Mouse (Mus musculus) neural tube, embryonic 15.5 days (tissue): ENCODE data around the gene Slc25a17. TPM values are rescaled to one million over a fixed set of nuclear protein-coding genes. Genes with fewer than 3 reads are reported as not detected.

Experiments used
- ATAC-seq: fragments of 200-750 bp; cut with Nextera tagmentation; 2 replicates; pipeline ENCODE4 v1.8.0; 2017; ENCODE audit warnings: mild to moderate bottlenecking, moderate TSS enrichment, moderate library complexity; ENCODE audit not compliant: low FRiP score
- H3K27ac ChIP-seq: fragments of 300-500 bp; sonication (generic); replicated peaks from 2 replicates; pipeline ENCODE4 v1.5.1; 2015; ENCODE audit warnings: mild to moderate bottlenecking, inconsistent platforms
- H3K27me3 ChIP-seq: fragments of 300-500 bp; sonication (generic); replicated peaks from 2 replicates; pipeline ENCODE4 v1.6.1; 2015; ENCODE audit warnings: inconsistent platforms
- H3K36me3 ChIP-seq: fragments of 300-500 bp; sonication (generic); 2 replicates; pipeline ENCODE4 v1.6.1; 2015; ENCODE audit warnings: inconsistent platforms
- H3K4me1 ChIP-seq: fragments of 300-500 bp; sonication (generic); 2 replicates; pipeline ENCODE4 v1.6.1; 2015; ENCODE audit warnings: inconsistent platforms
- H3K4me2 ChIP-seq: fragments of 300-500 bp; sonication (generic); 2 replicates; pipeline ENCODE4 v1.6.1; 2015; ENCODE audit warnings: inconsistent platforms, mild to moderate bottlenecking, moderate library complexity
- H3K4me3 ChIP-seq: fragments of 300-500 bp; sonication (generic); replicated peaks from 2 replicates; pipeline ENCODE4 v1.5.1; 2015; ENCODE audit warnings: mild to moderate bottlenecking, inconsistent platforms
- H3K9ac ChIP-seq: fragments of 300-500 bp; sonication (generic); replicated peaks from 2 replicates; pipeline ENCODE4 v1.6.1; 2015; ENCODE audit warnings: mild to moderate bottlenecking, inconsistent platforms
- H3K9me3 ChIP-seq: fragments of 300-500 bp; sonication (generic); replicated peaks from 2 replicates; pipeline ENCODE4 v1.6.1; 2016; ENCODE audit warnings: inconsistent platforms
- WGBS: fragments of 180-500 bp; shearing (Covaris S2); methylation state at CpG from one replicate; pipeline ENCODE4 v1.1.7; 2015; ENCODE audit warnings: mixed read lengths; 5-methylcytosine and 5-hydroxymethylcytosine counted together
- polyA plus RNA-seq: library from polyadenylated mRNA; unstranded; fragments of >200 nt; fragmentation: Nextera tagmentation; extraction: Ambion mirVana; gene quantifications from 2 replicates; pipeline ENCODE4 v1.2.1, GENCODE M21; 2015

Gene Slc25a17
- 129 and 134 TPM in 2 replicates for polyA plus RNA-seq

GRCm38 (mm10) chr15:81360345-81361021 lies at the start of gene Slc25a17:
Gene Slc25a17 (minus strand): TSS chr15:81360812.
- peak within 1 kb of the TSS; percentile 85 for H3K4me2 ChIP-seq
- H3K27ac ChIP-seq, result peak within 1 kb of the TSS; percentile 76
- peak; percentile 98 for ATAC-seq
- peak within 1 kb of the TSS; percentile 62 for H3K9ac ChIP-seq
- H3K4me3 ChIP-seq, result peak within 1 kb of the TSS; percentile 67
- no peaks in the 10 kb centered on the region for H3K9me3 ChIP-seq
- no peaks in the 10 kb centered on the region for H3K27me3 ChIP-seq
- H3K36me3 ChIP-seq, result peaks cover 22% of the 10 kb centered on the region
- under 1% methylated on average over 30 of the region's 30 CpGs for WGBS
- peaks cover 36% of the 10 kb centered on the region for H3K4me1 ChIP-seq

- no peaks in the 10 kb centered on the region for H3K9me3 ChIP-seq
- no peak for ATAC-seq
- no peak within 1 kb of the TSS for H3K9ac ChIP-seq
- 100% methylated on average over 1 of the region's 1 CpGs for WGBS
- H3K27me3 ChIP-seq, result no peaks in the 10 kb centered on the region
- H3K27ac ChIP-seq, result no peak within 1 kb of the TSS
- H3K4me2 ChIP-seq, result no peak within 1 kb of the TSS
- no peaks in the 10 kb centered on the region for H3K36me3 ChIP-seq
- H3K4me3 ChIP-seq, result no peak within 1 kb of the TSS
- no peaks in the 10 kb centered on the region for H3K4me1 ChIP-seq
Measured at GRCm38 (mm10) chr15:81408199-81408598, 47.6 kb upstream of the Slc25a17 start, which contains the start of gene Dnajb7. Gene Dnajb7 (minus strand): TSS chr15:81408299.

GRCm38 (mm10) chr15:81405008-81405407 lies 44.4 kb upstream of the Slc25a17 start:
- no peak overlapping the region for H3K9ac ChIP-seq
- WGBS, result 83% methylated on average over 3 of the region's 3 CpGs
- peaks cover 11% of the 10 kb centered on the region for H3K4me1 ChIP-seq
- no peaks in the 10 kb centered on the region for H3K27me3 ChIP-seq
- no peaks in the 10 kb centered on the region for H3K9me3 ChIP-seq
- no peaks in the 10 kb centered on the region for H3K36me3 ChIP-seq
- H3K27ac ChIP-seq, result no peak overlapping the region
- no peak overlapping the region for H3K4me3 ChIP-seq
- ATAC-seq, result no peak
- no peak overlapping the region for H3K4me2 ChIP-seq

- peak; percentile 99 for ATAC-seq
- Histone ChIP-seq H3K36me3 (no peaks in the 10 kb centered on the region), H3K4me3 (peak within 1 kb of the TSS; percentile 98), H3K27ac (peak within 1 kb of the TSS; percentile 98), H3K4me1 (peaks cover 31% of the 10 kb centered on the region), H3K4me2 (peak within 1 kb of the TSS; percentile 74), H3K9me3 (no peaks in the 10 kb centered on the region), H3K9ac (peak within 1 kb of the TSS; percentile 90), H3K27me3 (no peaks in the 10 kb centered on the region)
- WGBS, result under 1% methylated on average over 50 of the region's 50 CpGs
Measured at GRCm38 (mm10) chr15:81399638-81400315, 39.2 kb upstream of the Slc25a17 start, which contains the start of the genes St13 and Xpnpep3. Gene St13 (minus strand): TSS chr15:81400077. Gene Xpnpep3 (plus strand): TSS chr15:81400138.

- H3K4me1 ChIP-seq, result peaks cover 31% of the 10 kb centered on the region
- ATAC-seq, result peak; percentile 79
- no peaks in the 10 kb centered on the region for H3K9me3 ChIP-seq
- H3K27me3 ChIP-seq, result no peaks in the 10 kb centered on the region
- WGBS, result under 1% methylated on average over 21 of the region's 21 CpGs
- peak overlapping the region; percentile 90 for H3K9ac ChIP-seq
- H3K4me2 ChIP-seq, result peak overlapping the region; percentile 74
- H3K27ac ChIP-seq, result peak overlapping the region; percentile 98
- H3K4me3 ChIP-seq, result peak overlapping the region; percentile 98
- no peaks in the 10 kb centered on the region for H3K36me3 ChIP-seq
Measured at GRCm38 (mm10) chr15:81399297-81399637, 38.7 kb upstream of the Slc25a17 start.

- no peak for ATAC-seq
- H3K36me3 ChIP-seq, result no peaks in the 10 kb centered on the region
- H3K27ac ChIP-seq, result no peak overlapping the region
- H3K9me3 ChIP-seq, result no peaks in the 10 kb centered on the region
- H3K4me1 ChIP-seq, result peaks cover 31% of the 10 kb centered on the region
- H3K9ac ChIP-seq, result 0 out of 2 replicates have a peak overlapping the region, but pooled peaks have one; percentile 90
- no peaks in the 10 kb centered on the region for H3K27me3 ChIP-seq
- H3K4me3 ChIP-seq, result peak overlapping the region; percentile 98
- peak overlapping the region; percentile 74 for H3K4me2 ChIP-seq
Measured at GRCm38 (mm10) chr15:81398189-81398588, 37.6 kb upstream of the Slc25a17 start.

- Histone ChIP-seq H3K27me3 (no peaks in the 10 kb centered on the region), H3K9ac (no peak overlapping the region), H3K4me3 (no peak overlapping the region), H3K36me3 (peaks cover 19% of the 10 kb centered on the region), H3K4me2 (no peak overlapping the region), H3K27ac (no peak overlapping the region), H3K4me1 (peaks cover 21% of the 10 kb centered on the region), H3K9me3 (no peaks in the 10 kb centered on the region)
- 91% methylated on average over 8 of the region's 8 CpGs for WGBS
- ATAC-seq, result no peak
Measured at GRCm38 (mm10) chr15:81394211-81394915, 33.8 kb upstream of the Slc25a17 start.

GRCm38 (mm10) chr15:81392997-81393396 lies 32.4 kb upstream of the Slc25a17 start:
- no peak for ATAC-seq

GRCm38 (mm10) chr15:81386327-81386726 lies 25.7 kb upstream of the Slc25a17 start:
- WGBS, result 96% methylated on average over 5 of the region's 5 CpGs
- Histone ChIP-seq H3K9me3 (no peaks in the 10 kb centered on the region), H3K9ac (no peak overlapping the region), H3K4me3 (no peak overlapping the region), H3K27me3 (no peaks in the 10 kb centered on the region), H3K27ac (no peak overlapping the region), H3K36me3 (peaks cover 72% of the 10 kb centered on the region), H3K4me1 (no peaks in the 10 kb centered on the region), H3K4me2 (no peak overlapping the region)
- ATAC-seq, result no peak

More at GRCm38 (mm10) chr15:81392997-81393396, 32.4 kb upstream of the Slc25a17 start:
- Histone ChIP-seq H3K9me3 (no peaks in the 10 kb centered on the region), H3K27ac (no peak overlapping the region), H3K9ac (no peak overlapping the region), H3K36me3 (peaks cover 29% of the 10 kb centered on the region), H3K4me3 (no peak overlapping the region), H3K4me1 (peaks cover 13% of the 10 kb centered on the region), H3K4me2 (no peak overlapping the region), H3K27me3 (no peaks in the 10 kb centered on the region)

GRCm38 (mm10) chr15:81378845-81379244 lies 18.2 kb upstream of the Slc25a17 start:
- Histone ChIP-seq H3K27ac (no peak overlapping the region), H3K9me3 (no peaks in the 10 kb centered on the region), H3K36me3 (peaks cover 54% of the 10 kb centered on the region), H3K4me2 (no peak overlapping the region), H3K9ac (no peak overlapping the region), H3K4me3 (no peak overlapping the region), H3K4me1 (no peaks in the 10 kb centered on the region), H3K27me3 (no peaks in the 10 kb centered on the region)
- 95% methylated on average over 2 of the region's 2 CpGs for WGBS
- ATAC-seq, result no peak

GRCm38 (mm10) chr15:81374621-81375020 lies 14.0 kb upstream of the Slc25a17 start:
- Histone ChIP-seq H3K27me3 (no peaks in the 10 kb centered on the region), H3K9me3 (no peaks in the 10 kb centered on the region), H3K9ac (no peak overlapping the region), H3K4me3 (no peak overlapping the region), H3K27ac (no peak overlapping the region), H3K36me3 (peaks cover 62% of the 10 kb centered on the region), H3K4me2 (no peak overlapping the region), H3K4me1 (no peaks in the 10 kb centered on the region)
- ATAC-seq, result no peak
- 92% methylated on average over 11 of the region's 11 CpGs for WGBS
